Mouse (Mus musculus) retina, postnatal 1 day (tissue): ENCODE measurements around the gene Timm10b.

ENCODE experiments used
- DNase-seq: peaks from one replicate; pipeline ENCODE4 v3.0.0-alpha.2; 2012

The Timm10b gene

DNA sequence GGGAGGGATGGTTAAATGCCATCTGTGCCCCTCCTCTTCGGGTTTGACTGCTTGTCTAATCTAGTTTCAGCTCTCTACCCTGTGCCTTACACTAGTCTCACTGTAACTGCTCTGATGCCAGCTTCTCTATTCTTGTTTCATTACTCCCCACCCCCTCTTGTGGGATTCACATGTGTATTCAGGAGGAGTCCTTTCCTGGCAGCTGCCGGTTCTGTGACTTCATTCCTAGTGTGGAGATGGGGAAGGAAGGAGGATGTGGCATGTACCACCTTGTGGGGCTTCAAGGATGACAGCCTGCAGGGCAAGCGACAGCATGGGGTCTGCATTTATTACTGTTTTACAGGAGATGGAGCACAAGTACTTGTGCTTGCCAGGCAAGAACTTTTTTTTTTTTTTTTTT lies 2.1 kb downstream of the Timm10b start:
- DNase-seq, result no peak

DNA sequence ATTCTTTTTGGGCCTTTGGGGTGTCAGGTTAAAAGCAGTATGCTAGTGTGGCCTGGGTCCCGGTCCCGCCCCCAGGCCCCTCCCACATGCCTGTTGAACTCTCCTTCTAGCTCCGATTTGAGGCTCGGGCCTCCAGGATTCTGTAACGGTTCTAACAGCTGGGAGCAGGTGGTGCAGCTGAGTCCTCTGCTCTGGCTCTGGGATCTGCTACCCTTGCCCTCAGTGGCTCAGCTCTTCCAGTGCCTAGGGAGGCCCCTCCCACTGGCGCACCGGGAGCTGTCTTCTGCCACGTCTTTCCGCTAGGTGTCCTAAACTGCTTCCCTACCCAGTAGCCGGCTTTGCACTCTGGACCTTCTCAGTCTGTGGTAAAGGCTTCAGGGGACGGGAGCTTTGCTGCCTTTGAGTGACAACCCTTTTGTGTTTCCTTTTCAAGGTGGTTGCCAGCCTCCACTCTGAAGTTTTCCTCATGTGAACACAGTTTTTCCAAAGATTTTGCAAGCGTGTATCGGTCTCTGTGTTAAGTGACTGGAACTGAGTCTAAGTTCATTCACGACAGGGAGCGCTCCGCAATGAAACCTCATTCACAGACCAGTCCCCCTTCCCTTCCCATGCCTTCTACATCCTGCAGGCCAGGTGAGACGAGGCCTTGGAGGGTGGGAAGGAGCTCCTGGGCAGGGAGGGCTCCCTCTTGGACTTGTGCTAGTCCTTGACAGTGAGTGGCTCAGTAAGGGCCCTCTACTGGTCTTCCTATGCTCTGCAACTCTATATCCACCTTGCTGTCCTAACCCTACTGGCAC lies 11.0 kb downstream of the Timm10b start, which contains the start of gene Dnhd1:
Gene Dnhd1 (plus strand): TSS at position 189 of the 797 bp plus-strand sequence.
- DNase-seq, result peak; percentile 85

DNA sequence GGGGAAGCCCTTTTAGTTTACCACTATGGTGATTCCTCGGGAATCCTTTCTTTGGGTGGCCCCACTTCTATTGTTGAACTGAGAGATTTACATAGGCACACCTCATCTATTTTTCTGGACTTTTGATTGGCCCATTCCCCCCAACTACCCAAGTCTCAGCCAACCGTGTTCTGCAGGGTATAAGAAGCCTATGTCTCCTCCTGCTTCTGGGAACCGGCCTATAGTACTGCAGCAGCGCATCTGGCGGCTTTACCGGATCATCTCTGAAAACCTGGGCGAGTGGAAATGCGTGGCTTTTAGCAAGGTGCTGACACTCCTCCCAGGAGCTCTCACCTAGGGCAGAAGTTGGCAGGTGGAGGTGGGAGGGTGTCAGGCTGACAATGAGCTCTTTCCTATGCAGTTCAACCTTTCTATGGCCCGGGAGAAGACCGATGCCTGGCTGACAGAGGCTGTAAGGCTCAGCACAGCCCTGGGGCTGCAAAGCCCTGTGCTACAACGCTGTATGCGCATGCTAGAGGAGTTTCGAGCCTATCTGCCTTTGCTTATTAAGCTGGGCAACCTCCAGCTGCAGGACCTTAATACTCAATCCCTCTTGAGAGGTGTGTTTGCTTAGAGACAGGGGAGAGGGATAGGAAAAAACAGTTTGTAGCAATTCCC lies 45.8 kb downstream of the Timm10b start:
- DNase-seq, result peak; percentile 21

DNA sequence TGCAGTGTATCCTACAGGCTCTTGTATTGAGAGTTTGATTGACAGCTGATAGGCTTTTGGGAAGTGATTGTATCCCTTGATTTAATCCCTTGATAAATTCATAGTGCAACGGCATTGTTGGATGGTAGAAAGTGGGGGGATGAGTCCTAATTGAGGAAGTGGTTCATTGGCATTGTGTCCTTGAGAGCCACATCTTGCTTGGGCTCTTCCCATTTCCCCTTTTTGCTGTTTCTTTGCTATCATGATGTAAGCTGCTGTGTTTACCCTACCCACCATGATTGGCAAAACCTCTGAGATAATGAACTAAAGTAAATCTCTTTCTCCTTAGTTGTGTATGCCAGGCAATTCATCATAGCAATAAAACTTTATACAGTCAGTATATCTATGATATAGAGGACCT lies 51.0 kb downstream of the Timm10b start:
- DNase-seq, result no peak
